Mouse (Mus musculus): ENCODE measurements at regions not wholly inside any gene's neighbourhood (a gene's known extent, or its start where the extent isn't known, plus 50 kb on each side); places are given as distances from the start of the nearest gene placed in this dataset.

- Histone ChIP-seq H3K27ac (no peak overlapping the region), H3K36me3 (ENCODE audit: control insufficient read depth, insufficient read depth, low read length) (no peaks in the 10 kb centered on the region; the same call in 1 of the 2 replicates), H3K27me3 (ENCODE audit: control insufficient read depth, insufficient read depth, low read length) (no peaks in the 10 kb centered on the region), H3K9ac (ENCODE audit: low read depth, low read length) (no peak overlapping the region), H3K4me1 (ENCODE audit: control insufficient read depth, insufficient read depth, low read length) (no peaks in the 10 kb centered on the region; the same call in 1 of the 2 replicates), H3K4me3 (no peak overlapping the region), H3K79me2 (replicated peaks; ENCODE audit: control insufficient read depth, insufficient read depth, low read length) (no peaks in the 10 kb centered on the region)
- 40% methylated on average over 5 of the region's 5 CpGs for WGBS
- TF ChIP-seq EP300 (IDR thresholded peaks at IDR 0.05; ENCODE audit: insufficient read depth, low read depth, low read length) (no peak), POLR2A (IDR thresholded peaks at IDR 0.05; ENCODE audit: insufficient read depth, low read depth, low read length) (no peak), CTCF (IDR thresholded peaks at IDR 0.05) (no peak)
- intact Hi-C loops (cut with DNase I): loop anchor here (5.0 kb wide), 1 partner anchor 111 kb away; no protein-coding TSS in a partner anchor
- peak in 1 of 2 experiments; percentile 7 for DNase-seq
These were observed 545.6 kb upstream of the Tbl1xr1 start for GRCm38 (mm10) chr3:21530862-21531261.

GRCm38 (mm10) chr3:21539138-21539537 is 537.3 kb upstream of the Tbl1xr1 start:
- intact Hi-C loops (cut with DNase I): no loop called here
- WGBS: 90% methylated on average over 2 of the region's 2 CpGs

GRCm38 (mm10) chr3:21544456-21544855 is 532.0 kb upstream of the Tbl1xr1 start:
- Histone ChIP-seq H3K4me3 (no peak overlapping the region), H3K27me3 (ENCODE audit: control insufficient read depth, insufficient read depth, low read length) (no peaks in the 10 kb centered on the region), H3K4me1 (ENCODE audit: control insufficient read depth, insufficient read depth, low read length) (no peaks in the 10 kb centered on the region; the same call in 1 of the 2 replicates), H3K79me2 (replicated peaks; ENCODE audit: control insufficient read depth, insufficient read depth, low read length) (no peaks in the 10 kb centered on the region), H3K36me3 (ENCODE audit: control insufficient read depth, insufficient read depth, low read length) (no peaks in the 10 kb centered on the region; the same call in 1 of the 2 replicates), H3K9ac (ENCODE audit: low read depth, low read length) (no peak overlapping the region), H3K27ac (no peak overlapping the region)
- intact Hi-C loops (cut with DNase I): no loop called here
- TF ChIP-seq CTCF (IDR thresholded peaks at IDR 0.05) (no peak), EP300 (IDR thresholded peaks at IDR 0.05; ENCODE audit: insufficient read depth, low read depth, low read length) (no peak), POLR2A (IDR thresholded peaks at IDR 0.05; ENCODE audit: insufficient read depth, low read depth, low read length) (no peak)
- no peak for DNase-seq
- 55% methylated on average over 2 of the region's 2 CpGs for WGBS

More at GRCm38 (mm10) chr3:21539138-21539537, 537.3 kb upstream of the Tbl1xr1 start:
- Histone ChIP-seq H3K9ac (ENCODE audit: low read depth, low read length) (no peak overlapping the region), H3K79me2 (replicated peaks; ENCODE audit: control insufficient read depth, insufficient read depth, low read length) (no peaks in the 10 kb centered on the region), H3K27ac (no peak overlapping the region), H3K4me3 (no peak overlapping the region), H3K36me3 (ENCODE audit: control insufficient read depth, insufficient read depth, low read length) (no peaks in the 10 kb centered on the region), H3K27me3 (ENCODE audit: control insufficient read depth, insufficient read depth, low read length) (no peaks in the 10 kb centered on the region), H3K4me1 (ENCODE audit: control insufficient read depth, insufficient read depth, low read length) (no peaks in the 10 kb centered on the region)
- no peak for DNase-seq
- no peak for TF ChIP-seq CTCF (IDR thresholded peaks at IDR 0.05)
- TF ChIP-seq POLR2A (IDR thresholded peaks at IDR 0.05; ENCODE audit: insufficient read depth, low read depth, low read length): no peak
- TF ChIP-seq EP300 (IDR thresholded peaks at IDR 0.05; ENCODE audit: insufficient read depth, low read depth, low read length): no peak

- 81% methylated on average over 5 of the region's 5 CpGs for WGBS
- H3K27ac ChIP-seq: no peak overlapping the region
These were observed 531.1 kb upstream of the Tbl1xr1 start for GRCm38 (mm10) chr3:21545156-21545893.

GRCm38 (mm10) chr3:21546411-21546810 is 530.0 kb upstream of the Tbl1xr1 start:
- no peaks in the 10 kb centered on the region; the same call in 1 of the 2 replicates for H3K36me3 ChIP-seq (ENCODE audit: control insufficient read depth, insufficient read depth, low read length)
- H3K9ac ChIP-seq (ENCODE audit: low read depth, low read length): no peak overlapping the region
- peaks cover 2% of the 10 kb centered on the region; the same call in 1 of the 2 replicates for H3K4me1 ChIP-seq (ENCODE audit: control insufficient read depth, insufficient read depth, low read length)
- no peaks in the 10 kb centered on the region for H3K27me3 ChIP-seq (ENCODE audit: control insufficient read depth, insufficient read depth, low read length)
- H3K27ac ChIP-seq: no peak overlapping the region
- intact Hi-C loops (cut with DNase I): no loop called here
- no peak overlapping the region for H3K4me3 ChIP-seq
- TF ChIP-seq CTCF (IDR thresholded peaks at IDR 0.05) (no peak), EP300 (IDR thresholded peaks at IDR 0.05; ENCODE audit: insufficient read depth, low read depth, low read length) (no peak), POLR2A (IDR thresholded peaks at IDR 0.05; ENCODE audit: insufficient read depth, low read depth, low read length) (no peak)
- WGBS: 61% methylated on average over 2 of the region's 2 CpGs
- no peaks in the 10 kb centered on the region for H3K79me2 ChIP-seq (replicated peaks; ENCODE audit: control insufficient read depth, insufficient read depth, low read length)
- no peak for DNase-seq

More at GRCm38 (mm10) chr3:21545156-21545893, 531.1 kb upstream of the Tbl1xr1 start:
- peaks cover 2% of the 10 kb centered on the region; the same call in 1 of the 2 replicates for H3K4me1 ChIP-seq (ENCODE audit: control insufficient read depth, insufficient read depth, low read length)
- no peak overlapping the region for H3K9ac ChIP-seq (ENCODE audit: low read depth, low read length)
- no peak overlapping the region for H3K4me3 ChIP-seq
- no peaks in the 10 kb centered on the region; the same call in 1 of the 2 replicates for H3K36me3 ChIP-seq (ENCODE audit: control insufficient read depth, insufficient read depth, low read length)
- intact Hi-C loops (cut with DNase I): no loop called here
- TF ChIP-seq EP300 (IDR thresholded peaks at IDR 0.05; ENCODE audit: insufficient read depth, low read depth, low read length): no peak
- no peak for TF ChIP-seq POLR2A (IDR thresholded peaks at IDR 0.05; ENCODE audit: insufficient read depth, low read depth, low read length)
- no peak for TF ChIP-seq CTCF (IDR thresholded peaks at IDR 0.05)
- H3K27me3 ChIP-seq (ENCODE audit: control insufficient read depth, insufficient read depth, low read length): no peaks in the 10 kb centered on the region
- no peaks in the 10 kb centered on the region for H3K79me2 ChIP-seq (replicated peaks; ENCODE audit: control insufficient read depth, insufficient read depth, low read length)
- no peak for DNase-seq

GRCm38 (mm10) chr3:21549671-21550070 is 526.8 kb upstream of the Tbl1xr1 start:
- H3K27ac ChIP-seq: peak overlapping the region; percentile 33
- TF ChIP-seq EP300 (IDR thresholded peaks at IDR 0.05; ENCODE audit: insufficient read depth, low read depth, low read length) (no peak), POLR2A (IDR thresholded peaks at IDR 0.05; ENCODE audit: insufficient read depth, low read depth, low read length) (no peak), CTCF (IDR thresholded peaks at IDR 0.05) (no peak)
- 45% methylated on average over 4 of the region's 4 CpGs for WGBS

More at GRCm38 (mm10) chr3:21549671-21550070, 526.8 kb upstream of the Tbl1xr1 start:
- Histone ChIP-seq H3K27me3 (ENCODE audit: control insufficient read depth, insufficient read depth, low read length) (no peaks in the 10 kb centered on the region), H3K4me3 (no peak overlapping the region), H3K4me1 (ENCODE audit: control insufficient read depth, insufficient read depth, low read length) (peaks cover 2% of the 10 kb centered on the region; the same call in 1 of the 2 replicates), H3K36me3 (ENCODE audit: control insufficient read depth, insufficient read depth, low read length) (no peaks in the 10 kb centered on the region; the same call in 1 of the 2 replicates), H3K79me2 (replicated peaks; ENCODE audit: control insufficient read depth, insufficient read depth, low read length) (no peaks in the 10 kb centered on the region), H3K9ac (ENCODE audit: low read depth, low read length) (no peak overlapping the region)
- intact Hi-C loops (cut with DNase I): no loop called here
- DNase-seq: peak in 1 of 2 experiments; percentile 17
